Mouse (Mus musculus): ENCODE results near the gene Cdc37l1. TPM values are rescaled to one million over a fixed set of nuclear protein-coding genes. Genes with fewer than 3 reads are reported as not detected.
A peak's percentile ranks its signal among the peaks of the same experiment; 100 is the strongest.

Cdc37l1 gene
- polyA plus RNA-seq (2012): 3.2 and 4.1 TPM in 2 replicates

DNA sequence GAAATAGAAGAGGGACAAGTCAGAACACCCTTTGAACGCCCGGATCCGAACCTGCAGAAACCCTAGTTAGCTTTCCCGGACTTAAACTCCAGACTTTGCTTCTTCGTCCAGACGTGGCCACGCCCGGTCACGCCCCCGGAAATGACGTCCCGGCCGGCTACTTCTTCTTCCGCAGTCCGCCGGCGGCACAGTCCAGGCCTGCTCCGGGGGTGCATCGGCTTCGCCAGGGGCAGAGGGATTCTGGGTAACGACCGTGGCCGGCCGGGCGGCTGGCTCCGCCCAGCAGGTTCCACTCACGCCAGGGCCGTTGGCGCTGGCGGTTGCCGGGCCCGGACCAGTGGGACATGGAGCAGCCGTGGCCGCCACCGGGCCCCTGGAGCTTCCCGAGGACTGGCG lies at the start of gene Cdc37l1:
Gene Cdc37l1, plus strand, starts transcription at position 159 of the 396 bp plus-strand sequence.
- no peak for TF ChIP-seq GATA1 (IDR thresholded peaks at IDR 0.05; ENCODE audit: low read length)

GRCm38 (mm10) chr19:28941271-28941670 lies 48.9 kb upstream of the Cdc37l1 start:
- TF ChIP-seq GATA1 (IDR thresholded peaks at IDR 0.05; ENCODE audit: low read length): no peak

DNA sequence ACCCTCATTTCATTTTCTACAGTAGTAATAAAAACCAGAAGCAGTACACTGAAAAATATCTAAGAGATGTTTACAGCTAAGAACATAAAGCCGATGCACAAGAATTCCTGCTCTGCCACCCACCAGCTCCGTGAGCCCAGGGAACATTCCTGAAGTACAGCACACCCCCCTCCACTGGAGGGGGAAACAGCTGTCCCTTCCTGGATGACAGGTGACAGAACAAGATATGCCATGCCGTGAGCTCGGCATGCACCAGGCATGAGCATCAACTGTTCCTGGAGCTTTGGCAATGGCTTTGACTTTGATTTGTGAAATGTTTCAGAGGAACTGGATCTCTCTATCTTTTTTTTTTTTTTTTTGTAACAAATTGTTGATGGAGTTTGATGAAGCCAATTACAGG lies 43.4 kb upstream of the Cdc37l1 start:
- no peak for TF ChIP-seq GATA1 (IDR thresholded peaks at IDR 0.05; ENCODE audit: low read length)

- no peak for TF ChIP-seq GATA1 (IDR thresholded peaks at IDR 0.05; ENCODE audit: low read length)
These were observed 42.8 kb upstream of the Cdc37l1 start for GRCm38 (mm10) chr19:28947311-28947710.

DNA sequence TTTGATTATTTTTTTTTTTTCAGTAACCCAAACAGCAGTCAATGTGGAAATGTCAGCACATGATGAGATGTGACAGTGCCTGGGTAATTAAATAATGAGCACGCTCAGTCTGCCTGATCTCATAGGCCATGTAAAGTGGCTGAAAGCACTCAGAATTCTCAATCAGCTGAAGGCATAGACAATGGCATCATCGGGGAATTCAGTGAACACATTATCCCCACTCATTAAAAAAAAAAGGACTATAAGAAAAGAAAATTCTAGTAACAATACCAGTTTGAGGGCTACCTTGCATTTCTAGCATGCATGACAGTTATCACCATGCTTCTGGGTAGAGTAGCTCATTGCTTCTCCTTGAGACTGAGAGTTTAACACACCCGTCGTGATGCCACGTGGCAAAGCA lies 38.9 kb upstream of the Cdc37l1 start:
- no peak for TF ChIP-seq GATA1 (IDR thresholded peaks at IDR 0.05; ENCODE audit: low read length)

- TF ChIP-seq GATA1 (IDR thresholded peaks at IDR 0.05; ENCODE audit: low read length): no peak
These were observed 27.0 kb upstream of the Cdc37l1 start for GRCm38 (mm10) chr19:28963113-28963512.

- TF ChIP-seq GATA1 (IDR thresholded peaks at IDR 0.05; ENCODE audit: low read length): no peak
These were observed 26.7 kb upstream of the Cdc37l1 start for GRCm38 (mm10) chr19:28963513-28963841.

- no peak for TF ChIP-seq GATA1 (IDR thresholded peaks at IDR 0.05; ENCODE audit: low read length)
These were observed 26.2 kb upstream of the Cdc37l1 start, which contains the start of gene Plpp6 for GRCm38 (mm10) chr19:28963842-28964551. Gene Plpp6, plus strand, starts transcription at chr19:28963953.

DNA sequence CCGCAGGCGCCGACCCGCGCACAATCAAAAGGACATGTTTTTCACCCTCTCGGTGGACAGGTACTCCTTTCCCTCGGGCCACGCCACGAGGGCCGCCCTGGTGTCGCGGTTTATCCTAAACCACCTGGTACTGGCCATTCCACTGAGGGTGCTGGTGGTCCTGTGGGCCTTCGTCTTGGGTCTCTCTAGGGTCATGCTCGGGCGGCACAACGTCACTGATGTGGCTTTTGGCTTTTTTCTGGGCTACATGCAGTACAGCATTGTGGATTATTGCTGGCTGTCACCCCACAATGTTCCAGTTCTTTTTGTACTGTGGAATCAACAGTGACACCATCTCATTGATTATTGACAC lies 25.6 kb upstream of the Cdc37l1 start:
- no peak for TF ChIP-seq GATA1 (IDR thresholded peaks at IDR 0.05; ENCODE audit: low read length)

DNA sequence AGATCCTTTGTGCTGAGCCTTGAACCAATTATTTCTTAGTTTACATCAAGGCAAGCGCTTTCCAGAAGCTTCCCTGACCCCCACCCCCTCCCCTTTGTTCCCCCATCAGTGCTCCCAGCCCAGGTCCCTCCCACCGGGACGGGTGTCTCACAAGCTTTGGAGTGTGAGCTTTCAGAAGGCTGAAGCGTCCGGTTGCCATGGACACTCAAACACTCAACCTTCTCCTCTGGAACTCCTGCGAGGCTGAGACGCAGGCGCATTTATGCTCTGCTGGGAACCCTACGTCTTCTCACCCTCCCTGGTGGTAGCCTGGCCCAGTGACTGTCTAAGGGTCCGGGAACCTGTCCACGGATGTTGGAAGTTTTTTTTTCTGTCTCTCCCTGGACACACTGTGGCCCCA lies 22.5 kb upstream of the Cdc37l1 start, which contains the start of gene 4430402I18Rik:
Gene 4430402I18Rik, minus strand, starts transcription at position 149 of the 400 bp plus-strand sequence.
- no peak for TF ChIP-seq GATA1 (IDR thresholded peaks at IDR 0.05; ENCODE audit: low read length)

GRCm38 (mm10) chr19:28968178-28968577 lies 22.0 kb upstream of the Cdc37l1 start:
- no peak for TF ChIP-seq GATA1 (IDR thresholded peaks at IDR 0.05; ENCODE audit: low read length)

- no peak for TF ChIP-seq GATA1 (IDR thresholded peaks at IDR 0.05; ENCODE audit: low read length)
These were observed 20.9 kb upstream of the Cdc37l1 start for GRCm38 (mm10) chr19:28969231-28969630.

DNA sequence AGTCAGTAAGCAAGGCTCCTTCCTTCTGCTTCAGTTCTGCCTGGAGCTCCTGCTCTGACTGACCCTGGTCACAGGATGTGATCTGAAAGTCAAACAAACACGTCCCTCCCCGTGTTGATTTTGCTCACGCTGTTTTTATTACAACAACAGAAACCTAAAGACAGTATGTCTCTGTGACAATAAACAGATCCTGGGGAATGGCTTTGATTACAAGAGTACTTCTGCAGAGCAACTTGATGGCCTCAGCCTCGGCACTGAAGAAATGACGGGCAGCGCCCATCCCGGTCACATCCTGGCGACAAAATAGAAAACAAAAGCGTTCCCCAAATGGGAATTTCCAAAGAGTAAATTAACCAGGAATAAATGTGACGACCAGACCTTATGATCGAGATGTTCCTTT lies 19.9 kb upstream of the Cdc37l1 start:
- TF ChIP-seq GATA1 (IDR thresholded peaks at IDR 0.05; ENCODE audit: low read length): no peak

DNA sequence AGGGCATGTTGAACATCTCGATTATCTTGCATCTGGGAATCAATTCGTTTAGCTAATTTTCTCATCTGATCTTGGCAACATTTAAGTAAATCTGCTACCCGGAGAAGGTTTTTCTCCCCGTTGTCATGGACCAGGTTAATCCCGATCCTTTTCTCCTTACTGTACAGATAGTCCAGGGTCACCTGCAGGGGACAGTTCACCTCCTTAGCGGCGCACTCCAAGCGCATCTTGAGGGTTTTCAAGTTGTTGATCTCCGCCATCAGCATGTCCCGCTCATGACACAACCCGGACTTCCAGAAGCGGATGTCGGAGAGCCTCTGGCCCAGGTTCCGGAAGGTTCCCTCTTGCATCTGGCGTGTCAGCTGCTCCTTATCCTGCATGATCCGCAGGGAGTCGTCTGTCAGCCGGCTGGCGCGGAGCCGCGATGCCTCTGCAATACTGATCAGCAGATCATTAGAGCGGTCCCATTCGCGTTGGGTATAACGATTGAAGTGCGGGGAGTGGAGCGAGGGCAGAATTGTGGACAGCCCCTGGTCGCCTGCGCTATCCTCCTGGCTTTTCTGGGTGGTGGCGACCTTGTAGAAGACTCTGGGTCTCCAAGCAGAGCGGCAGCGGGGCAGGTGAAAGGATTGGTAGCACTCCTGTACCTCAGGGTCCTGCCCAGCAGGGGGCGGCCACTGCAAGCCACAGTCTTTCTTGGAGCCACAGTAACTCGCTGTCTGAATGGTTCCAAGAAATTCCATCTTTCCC lies 15.1 kb upstream of the Cdc37l1 start:
- no peak for TF ChIP-seq GATA1 (IDR thresholded peaks at IDR 0.05; ENCODE audit: low read length)

DNA sequence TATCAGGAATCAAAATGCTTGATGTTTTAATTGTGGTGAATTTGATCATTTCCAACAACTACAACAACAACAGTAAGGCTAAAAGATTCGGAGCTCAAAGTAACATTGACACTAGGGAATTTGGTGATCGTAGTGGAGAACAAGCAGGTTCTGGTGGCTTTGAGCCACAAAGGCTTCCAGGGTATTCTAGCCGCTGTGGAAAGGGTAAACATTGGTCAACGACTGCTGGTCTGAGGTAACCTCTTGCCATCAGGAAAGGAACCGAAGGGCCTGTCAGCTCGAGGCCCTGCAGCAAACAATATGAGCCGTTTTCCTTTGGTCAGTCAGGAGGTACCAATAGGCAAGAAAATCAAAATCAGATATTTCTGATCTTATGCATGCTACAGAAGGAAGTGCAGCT lies 7.5 kb upstream of the Cdc37l1 start:
- no peak for TF ChIP-seq GATA1 (IDR thresholded peaks at IDR 0.05; ENCODE audit: low read length)

- TF ChIP-seq GATA1 (IDR thresholded peaks at IDR 0.05; ENCODE audit: low read length): peak; percentile 27
These were observed 637 bp upstream of the Cdc37l1 start for GRCm38 (mm10) chr19:28989515-28989914.

Measured in G1E-ER4 (cell line).